Mouse (Mus musculus): ENCODE results near the gene Camsap3.

DNA sequence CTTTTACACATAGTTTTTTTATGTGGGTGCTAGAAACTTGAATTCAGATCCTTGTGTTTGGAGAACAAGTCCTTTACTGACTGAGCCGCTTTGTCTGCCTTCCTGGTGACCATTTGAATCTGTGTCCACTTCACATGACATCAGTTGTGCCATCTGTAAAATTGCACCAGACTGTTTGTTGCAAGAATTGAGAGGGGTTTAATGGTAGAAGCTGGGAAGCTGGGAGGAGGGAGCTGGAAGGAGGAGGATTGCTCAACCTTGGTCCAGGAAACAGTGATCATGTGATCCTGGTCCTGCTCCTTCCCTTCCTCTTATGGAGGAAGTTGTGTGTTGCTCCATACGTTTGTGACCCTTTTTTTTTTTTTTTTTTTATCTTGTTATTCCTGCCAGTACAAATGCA lies 61.2 kb downstream of the Camsap3 start:
- no peak for TF ChIP-seq CTCF (IDR thresholded peaks at IDR 0.05; ENCODE audit: control insufficient read depth, insufficient read depth, low read length)
- TF ChIP-seq POLR2A (IDR thresholded peaks at IDR 0.05; ENCODE audit: borderline replicate concordance, control insufficient read depth, low read depth, low read length) = no peak
